Mouse (Mus musculus) hindbrain, embryonic 13.5 days (tissue): ENCODE results near the gene Phf10. TPM values are rescaled to one million over a fixed set of nuclear protein-coding genes. Genes with fewer than 3 reads are reported as not detected.
"Not testable (repeated sequence)": the region's sequence is repeated elsewhere in the genome, so short reads cannot be mapped to it uniquely, and the experiment has no call there.

ENCODE experiments used
- ATAC-seq: fragments of 200-750 bp; cut with Nextera tagmentation; 2 replicates; pipeline ENCODE4 v1.8.0; 2017; ENCODE audit warnings: moderate TSS enrichment; ENCODE audit not compliant: low FRiP score
- H3K27ac ChIP-seq: fragments of 300-500 bp; sonication (generic); 2 replicates; pipeline ENCODE4 v1.5.1; 2015; ENCODE audit warnings: inconsistent platforms, mild to moderate bottlenecking, moderate library complexity
- H3K27me3 ChIP-seq: fragments of 300-500 bp; sonication (generic); 2 replicates; pipeline ENCODE4 v1.6.1; 2015; ENCODE audit warnings: mild to moderate bottlenecking, inconsistent platforms
- H3K36me3 ChIP-seq: fragments of 300-500 bp; sonication (generic); 2 replicates; pipeline ENCODE4 v1.6.1; 2015; ENCODE audit warnings: mild to moderate bottlenecking, inconsistent platforms
- H3K4me1 ChIP-seq: fragments of 300-500 bp; sonication (generic); replicated peaks from 2 replicates; pipeline ENCODE4 v1.6.1; 2015; ENCODE audit warnings: inconsistent platforms
- H3K4me2 ChIP-seq: fragments of 300-500 bp; sonication (generic); 2 replicates; pipeline ENCODE4 v1.6.1; 2015; ENCODE audit warnings: inconsistent platforms, mild to moderate bottlenecking, moderate library complexity
- H3K4me3 ChIP-seq: fragments of 300-500 bp; sonication (generic); 2 replicates; pipeline ENCODE4 v1.5.1; 2015; ENCODE audit warnings: mild to moderate bottlenecking, inconsistent platforms
- H3K9ac ChIP-seq: fragments of 300-500 bp; sonication (generic); 2 replicates; pipeline ENCODE4 v1.6.1; 2015; ENCODE audit warnings: mild to moderate bottlenecking, inconsistent platforms
- H3K9me3 ChIP-seq: fragments of 300-500 bp; sonication (generic); 2 replicates; pipeline ENCODE4 v1.6.1; 2016; ENCODE audit warnings: inconsistent platforms
- WGBS: fragments of 180-500 bp; shearing (Covaris S2); methylation state at CpG from one replicate; pipeline ENCODE4 v1.1.7; 2015; 5-methylcytosine and 5-hydroxymethylcytosine counted together
- polyA plus RNA-seq: library from polyadenylated mRNA; unstranded; fragments of >200 nt; fragmentation: Nextera tagmentation; extraction: Ambion mirVana; gene quantifications from 2 replicates; pipeline ENCODE4 v1.2.1, GENCODE M21; 2015

Phf10 gene
- polyA plus RNA-seq, 1 experiment from 2014 or later = 16.3 TPM

DNA sequence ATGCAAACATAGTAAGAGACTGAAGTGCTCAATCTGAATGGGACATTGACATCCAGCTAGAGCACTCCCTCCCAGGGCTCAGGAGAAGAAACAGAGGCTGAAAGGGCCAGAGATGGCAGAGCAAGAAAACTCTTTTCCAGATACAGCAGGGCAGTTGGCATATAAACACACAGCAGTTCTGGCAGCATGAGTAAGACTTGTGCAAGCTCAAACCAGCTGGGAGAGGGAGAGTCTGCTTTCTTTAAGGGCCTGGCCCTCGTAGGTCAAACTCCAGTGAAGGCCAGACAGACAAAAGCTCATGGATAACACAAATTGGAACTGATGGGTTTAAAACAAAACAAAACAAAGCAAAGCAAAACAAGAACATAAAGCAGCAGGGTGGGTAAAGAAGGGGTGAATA is 54.5 kb downstream of the Phf10 start:
- WGBS = 40% methylated on average over 1 of the region's 1 CpGs
- H3K4me2 ChIP-seq = no peak overlapping the region
- no peak overlapping the region for H3K27ac ChIP-seq
- H3K9ac ChIP-seq = 0 out of 2 replicates have a peak overlapping the region, but pooled peaks have one; percentile 8
- H3K27me3 ChIP-seq = no peaks in the 10 kb centered on the region
- no peak for ATAC-seq
- H3K9me3 ChIP-seq = no peaks in the 10 kb centered on the region
- no peaks in the 10 kb centered on the region for H3K36me3 ChIP-seq
- H3K4me3 ChIP-seq = no peak overlapping the region
- no peaks in the 10 kb centered on the region for H3K4me1 ChIP-seq

DNA sequence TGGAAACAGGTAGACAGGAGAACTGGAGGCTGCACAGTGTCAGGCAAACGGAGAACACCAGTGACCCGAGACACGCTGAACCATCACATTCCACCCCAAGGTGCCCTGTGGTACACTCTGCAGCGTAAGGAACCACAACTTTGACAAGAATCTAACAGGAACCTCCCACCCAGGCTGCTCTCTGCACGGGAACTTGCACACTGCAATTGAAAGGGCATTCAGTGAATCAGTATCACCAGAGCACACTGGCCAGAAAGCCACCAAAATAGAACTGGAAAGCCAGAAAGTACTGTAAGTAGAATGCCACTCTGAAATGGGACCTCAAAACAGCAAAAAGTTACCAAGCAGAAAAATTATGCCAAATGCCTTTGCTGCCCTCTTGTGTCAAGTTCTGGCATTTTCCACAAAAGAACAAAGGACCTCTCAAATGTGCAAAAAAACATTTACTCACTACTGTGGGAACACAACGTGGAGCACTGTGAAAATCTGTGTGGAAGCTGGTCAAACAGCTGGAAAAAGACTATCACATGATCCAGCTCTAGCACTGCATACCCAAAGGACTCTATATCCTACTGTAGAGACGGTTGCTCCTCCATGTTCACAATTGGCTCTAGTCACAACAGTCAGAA is 56.3 kb downstream of the Phf10 start:
- no peak overlapping the region for H3K4me3 ChIP-seq
- H3K9ac ChIP-seq = 0 out of 2 replicates have a peak overlapping the region, but pooled peaks have one; percentile 39
- no peaks in the 10 kb centered on the region for H3K9me3 ChIP-seq
- H3K27ac ChIP-seq = 0 out of 2 replicates have a peak overlapping the region, but pooled peaks have one; percentile 55
- 57% methylated on average over 7 of the region's 7 CpGs for WGBS
- no peaks in the 10 kb centered on the region for H3K4me1 ChIP-seq
- H3K27me3 ChIP-seq = no peaks in the 10 kb centered on the region
- ATAC-seq = peak; percentile 72
- H3K36me3 ChIP-seq = no peaks in the 10 kb centered on the region
- H3K4me2 ChIP-seq = no peak overlapping the region

DNA sequence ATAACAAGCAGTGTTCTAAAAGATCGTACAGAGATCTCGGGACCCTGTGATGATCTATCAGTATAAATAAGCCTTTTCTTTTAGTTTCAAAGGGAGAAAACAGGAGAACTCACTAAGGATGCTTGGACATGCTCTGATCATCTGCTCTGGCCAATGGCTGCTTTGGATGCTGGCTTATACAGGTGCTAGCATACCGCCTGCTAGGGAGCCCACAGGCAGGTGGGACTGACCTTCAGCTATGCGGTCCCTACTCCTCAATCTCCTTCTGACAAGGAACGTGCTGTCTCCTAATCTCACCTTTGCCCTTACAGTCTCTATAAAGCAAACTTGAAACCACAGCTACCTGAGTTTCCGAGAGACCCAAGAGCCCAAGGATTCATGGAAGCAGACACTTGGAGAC is 56.9 kb downstream of the Phf10 start:
- H3K4me2 ChIP-seq = no peak overlapping the region
- WGBS = 83% methylated on average over 6 of the region's 6 CpGs
- no peaks in the 10 kb centered on the region for H3K27me3 ChIP-seq
- peak overlapping the region; percentile 25; the same call in 1 of the 2 replicates for H3K9ac ChIP-seq
- no peaks in the 10 kb centered on the region for H3K4me1 ChIP-seq
- no peak overlapping the region for H3K4me3 ChIP-seq
- H3K27ac ChIP-seq = no peak overlapping the region
- no peaks in the 10 kb centered on the region for H3K9me3 ChIP-seq
- H3K36me3 ChIP-seq = no peaks in the 10 kb centered on the region
- ATAC-seq = peak; percentile 30; the same call in 1 of the 2 replicates

DNA sequence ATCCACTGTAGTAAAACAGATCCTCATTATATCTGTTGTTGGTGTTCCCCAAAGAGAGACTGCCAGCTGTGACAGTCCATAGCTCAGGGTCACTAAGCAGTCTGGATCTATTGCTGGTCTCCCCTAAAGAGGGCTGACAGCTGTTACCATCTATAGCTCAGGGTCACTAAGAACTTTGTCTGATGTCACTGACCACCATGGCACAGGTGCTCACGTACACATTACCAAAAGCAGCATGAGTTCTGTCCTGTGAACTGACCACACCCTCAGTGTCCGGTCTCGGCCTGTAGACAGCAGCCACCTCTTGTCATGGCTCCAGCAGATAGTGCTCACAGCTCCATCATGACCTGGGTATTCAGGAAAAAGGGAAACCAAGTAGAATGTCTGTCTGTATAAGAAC is 57.9 kb downstream of the Phf10 start:
- Histone ChIP-seq H3K4me3 (no peak overlapping the region), H3K27ac (no peak overlapping the region), H3K9me3 (no peaks in the 10 kb centered on the region), H3K27me3 (no peaks in the 10 kb centered on the region), H3K36me3 (no peaks in the 10 kb centered on the region), H3K4me1 (no peaks in the 10 kb centered on the region), H3K9ac (no peak overlapping the region), H3K4me2 (no peak overlapping the region)
- 82% methylated on average over 3 of the region's 3 CpGs for WGBS
- ATAC-seq = no peak

DNA sequence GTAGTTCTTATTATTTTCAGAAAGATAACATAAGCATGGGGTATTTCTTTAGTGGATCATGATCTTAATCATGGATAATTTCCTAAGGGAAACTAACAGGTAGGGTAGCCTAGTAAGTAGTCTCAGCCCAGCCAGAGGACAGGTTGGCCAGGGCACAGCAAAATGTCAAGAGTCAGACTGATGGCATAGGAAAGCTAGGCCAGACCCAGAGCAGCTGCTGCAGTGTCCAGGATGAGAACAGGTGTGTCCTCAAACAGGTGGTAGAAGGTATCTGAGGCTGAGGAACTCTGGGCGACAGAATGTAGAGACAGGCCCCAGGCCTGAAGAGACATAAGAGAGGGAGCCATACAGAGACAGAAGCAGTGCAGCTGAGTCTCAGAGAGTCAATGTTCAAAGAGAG is 62.1 kb downstream of the Phf10 start:
- ATAC-seq = no peak
- Histone ChIP-seq H3K27me3 (no peaks in the 10 kb centered on the region), H3K4me2 (no peak overlapping the region), H3K9me3 (no peaks in the 10 kb centered on the region), H3K9ac (no peak overlapping the region), H3K4me3 (no peak overlapping the region), H3K27ac (no peak overlapping the region), H3K4me1 (no peaks in the 10 kb centered on the region), H3K36me3 (no peaks in the 10 kb centered on the region)
- WGBS = 92% methylated on average over 1 of the region's 1 CpGs

DNA sequence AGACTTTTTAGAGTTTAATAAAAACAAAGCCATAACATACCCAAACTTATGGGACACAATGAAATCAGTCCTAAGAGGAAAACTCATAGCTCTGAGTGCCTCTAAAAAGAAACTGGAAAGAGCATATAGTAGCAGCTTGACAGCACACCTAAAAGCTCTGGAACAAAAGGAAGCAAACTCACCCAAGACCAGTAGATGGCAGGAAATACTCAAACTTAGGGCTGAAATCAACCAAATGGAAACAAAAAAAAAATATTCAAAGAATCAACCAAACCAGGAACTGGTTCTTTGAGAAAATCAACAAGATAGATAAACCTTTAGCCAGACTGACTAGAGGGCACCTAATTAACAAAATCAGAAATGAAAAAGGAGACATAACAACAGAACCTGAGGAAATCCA is 66.0 kb downstream of the Phf10 start:
- not testable (repeated sequence) for H3K36me3 ChIP-seq, H3K9me3 ChIP-seq, H3K27me3 ChIP-seq, H3K4me2 ChIP-seq, H3K4me1 ChIP-seq, H3K27ac ChIP-seq, H3K4me3 ChIP-seq, ATAC-seq, H3K9ac ChIP-seq

Other genes starting within 250 kb of the Phf10 start
- 8.5 and 12.1 TPM in 2 replicates for gene Wdr27, start 18.1 kb downstream of the Phf10 start, polyA plus RNA-seq
- gene 1600012H06Rik, start 18.1 kb downstream of the Phf10 start, polyA plus RNA-seq = 31.0 and 32.8 TPM in 2 replicates
- gene 9030025P20Rik, start 17.2 kb upstream of the Phf10 start, polyA plus RNA-seq = 10.0 and 12.6 TPM in 2 replicates
- 1.3 and 1.6 TPM in 2 replicates for gene Gm3417, start 17.5 kb upstream of the Phf10 start, polyA plus RNA-seq
- gene Gm3435, start 48.9 kb upstream of the Phf10 start, polyA plus RNA-seq = 8.9 and 10.0 TPM in 2 replicates
- 97.6 and 104 TPM in 2 replicates for gene Ermard, start 79.9 kb upstream of the Phf10 start, polyA plus RNA-seq
- 1.1 TPM in 1 of 2 replicates, not detected in the other for gene Tcte3, start 80.2 kb upstream of the Phf10 start, polyA plus RNA-seq
- gene Gm3448, start 80.3 kb upstream of the Phf10 start, polyA plus RNA-seq = 4.9 and 5.1 TPM in 2 replicates